Mouse (Mus musculus) limb, embryonic 11.5 days (tissue): Measurements from ENCODE around the gene Celf3. TPM values are rescaled to one million over a fixed set of nuclear protein-coding genes. Genes with fewer than 3 reads are reported as not detected.

Experiments
- ATAC-seq: fragments of 200-750 bp; cut with Nextera tagmentation; 2 replicates; pipeline ENCODE4 v1.8.0; 2017; ENCODE audit warnings: low read depth; ENCODE audit not compliant: insufficient number of reproducible peaks, low FRiP score, low TSS enrichment
- DNase-seq: peaks from one replicate; pipeline ENCODE4 v3.0.0-alpha.2; 2015; ENCODE audit warnings: low spot score
- H3K27ac ChIP-seq: fragments of 300-500 bp; sonication (generic); replicated peaks from 2 replicates; pipeline ENCODE4 v1.5.1; 2014; ENCODE audit warnings: low read depth, mild to moderate bottlenecking, low read length
- H3K27me3 ChIP-seq: fragments of 300-500 bp; sonication (generic); 2 replicates; pipeline ENCODE4 v1.6.1; 2014; ENCODE audit warnings: mild to moderate bottlenecking, low read length, mixed read lengths; ENCODE audit not compliant: control insufficient read depth, insufficient read depth
- H3K36me3 ChIP-seq: fragments of 300-500 bp; sonication (generic); 2 replicates; pipeline ENCODE4 v1.6.1; 2014; ENCODE audit warnings: mild to moderate bottlenecking, low read length, moderate library complexity, mixed read lengths; ENCODE audit not compliant: control insufficient read depth, insufficient read depth
- H3K4me1 ChIP-seq: fragments of 300-500 bp; sonication (generic); 2 replicates; pipeline ENCODE4 v1.6.1; 2014; ENCODE audit warnings: low read length, mixed read lengths; ENCODE audit not compliant: control insufficient read depth, insufficient read depth
- H3K4me2 ChIP-seq: fragments of 300-500 bp; sonication (generic); 2 replicates; pipeline ENCODE4 v1.6.1; 2014; ENCODE audit warnings: low read depth, mild to moderate bottlenecking, moderate library complexity; ENCODE audit not compliant: severe bottlenecking
- H3K4me3 ChIP-seq: fragments of 300-500 bp; sonication (generic); 2 replicates; pipeline ENCODE4 v1.5.1; 2014; ENCODE audit warnings: low read depth, low read length
- H3K9ac ChIP-seq: fragments of 300-500 bp; sonication (generic); 2 replicates; pipeline ENCODE4 v1.6.1; 2014; ENCODE audit warnings: mild to moderate bottlenecking, low read length
- H3K9me3 ChIP-seq: fragments of 300-500 bp; sonication (generic); 2 replicates; pipeline ENCODE4 v1.6.1; 2016; ENCODE audit warnings: low read length; ENCODE audit not compliant: control insufficient read depth
- WGBS: fragments of 180-500 bp; shearing (Covaris S2); extraction: QIAGEN DNeasy Blood & Tissue Kit; methylation state at CpG from one replicate; pipeline ENCODE4 v1.1.7; 2014; 5-methylcytosine and 5-hydroxymethylcytosine counted together
- polyA plus RNA-seq: library from polyadenylated mRNA; unstranded; fragments of >200 nt; fragmentation: Nextera tagmentation; extraction: Ambion mirVana; gene quantifications from 2 replicates; pipeline ENCODE4 v1.2.1, GENCODE M21; 2014

The Celf3 gene
- polyA plus RNA-seq, 1 experiment from 2014 or later = 0.68 TPM

DNA sequence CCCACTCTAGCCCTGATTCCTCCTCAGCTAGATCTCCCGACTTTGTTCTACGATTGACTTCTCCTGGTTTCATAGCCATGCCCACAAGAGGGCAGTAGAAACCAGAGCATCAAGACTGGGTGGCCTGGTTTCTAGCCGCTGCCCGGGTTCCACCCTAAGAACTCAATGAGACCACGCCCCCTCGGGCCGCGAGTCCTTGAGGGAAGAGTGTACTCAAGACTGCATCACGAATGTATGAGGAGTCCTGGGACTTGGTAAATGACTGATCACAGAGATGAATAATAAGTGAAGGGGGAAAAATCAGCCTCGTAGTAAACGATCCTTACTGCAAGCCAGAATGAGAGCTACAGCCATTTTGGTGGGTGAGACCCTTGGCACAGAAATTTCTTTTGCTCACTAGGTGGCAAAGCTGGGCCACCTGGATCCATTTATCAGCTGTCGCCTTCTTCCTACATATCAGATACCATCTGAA, 21.5 kb upstream of the Celf3 start:
- Histone ChIP-seq H3K9me3 (no peaks in the 10 kb centered on the region), H3K27me3 (no peaks in the 10 kb centered on the region), H3K4me3 (peak overlapping the region; percentile 21; the same call in 1 of the 2 replicates), H3K4me2 (peak overlapping the region; percentile 40), H3K4me1 (no peaks in the 10 kb centered on the region), H3K9ac (no peak overlapping the region), H3K27ac (no peak overlapping the region), H3K36me3 (no peaks in the 10 kb centered on the region)
- 2% methylated on average over 12 of the region's 12 CpGs for WGBS
- DNase-seq (peak; percentile 93), ATAC-seq (peak; percentile 82)

DNA sequence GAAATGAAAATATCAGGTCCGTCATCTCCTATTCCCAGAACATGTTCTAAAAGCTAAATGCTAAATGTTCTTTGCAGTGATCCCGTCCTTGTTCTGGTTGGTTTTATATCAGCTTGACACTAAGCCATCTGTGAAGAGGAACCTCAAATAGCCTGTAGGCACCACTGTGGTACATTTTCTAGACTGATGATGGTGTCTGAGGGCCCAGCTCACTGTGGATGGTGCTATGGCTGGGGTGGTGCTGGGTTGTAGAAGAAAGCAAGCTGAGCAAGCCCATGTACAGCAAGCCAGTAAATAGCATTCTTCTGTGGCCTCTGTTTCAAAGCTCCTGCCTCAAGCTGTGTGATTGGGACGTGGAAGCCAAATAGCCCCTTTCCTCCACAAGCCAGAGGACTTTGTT, 21.0 kb upstream of the Celf3 start:
- Histone ChIP-seq H3K4me2 (peak overlapping the region; percentile 40), H3K27me3 (no peaks in the 10 kb centered on the region), H3K36me3 (no peaks in the 10 kb centered on the region), H3K9ac (no peak overlapping the region), H3K4me3 (no peak overlapping the region), H3K9me3 (no peaks in the 10 kb centered on the region), H3K27ac (no peak overlapping the region), H3K4me1 (no peaks in the 10 kb centered on the region)
- 83% methylated on average over 3 of the region's 3 CpGs for WGBS
- ATAC-seq = no peak
- DNase-seq = no peak

DNA sequence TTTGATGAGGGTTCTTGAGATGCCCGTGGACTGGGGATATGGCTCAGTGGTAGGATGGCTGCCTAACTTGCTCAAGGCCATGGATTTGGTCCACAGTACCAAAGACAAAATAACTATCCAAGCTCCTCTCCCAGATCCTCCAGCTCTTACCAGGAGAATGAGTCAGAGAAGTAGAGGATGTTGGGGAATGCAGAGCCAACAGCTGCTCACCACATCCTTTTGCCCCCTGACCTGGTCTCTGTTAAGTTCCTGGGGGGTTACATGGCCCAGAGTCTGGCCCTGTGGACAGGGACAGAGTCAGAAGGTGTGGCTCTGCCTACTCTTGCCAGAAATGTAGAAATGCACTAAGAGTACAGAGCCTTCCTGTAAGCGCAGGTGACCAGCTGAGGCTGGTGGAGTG, 18.3 kb upstream of the Celf3 start:
- no peaks in the 10 kb centered on the region for H3K36me3 ChIP-seq
- no peak overlapping the region for H3K27ac ChIP-seq
- no peak overlapping the region for H3K4me2 ChIP-seq
- ATAC-seq (no peak), DNase-seq (no peak)
- H3K4me3 ChIP-seq = no peak overlapping the region
- 98% methylated on average over 2 of the region's 2 CpGs for WGBS
- H3K9ac ChIP-seq = no peak overlapping the region
- peaks cover 10% of the 10 kb centered on the region for H3K4me1 ChIP-seq
- H3K27me3 ChIP-seq = no peaks in the 10 kb centered on the region
- no peaks in the 10 kb centered on the region for H3K9me3 ChIP-seq

DNA sequence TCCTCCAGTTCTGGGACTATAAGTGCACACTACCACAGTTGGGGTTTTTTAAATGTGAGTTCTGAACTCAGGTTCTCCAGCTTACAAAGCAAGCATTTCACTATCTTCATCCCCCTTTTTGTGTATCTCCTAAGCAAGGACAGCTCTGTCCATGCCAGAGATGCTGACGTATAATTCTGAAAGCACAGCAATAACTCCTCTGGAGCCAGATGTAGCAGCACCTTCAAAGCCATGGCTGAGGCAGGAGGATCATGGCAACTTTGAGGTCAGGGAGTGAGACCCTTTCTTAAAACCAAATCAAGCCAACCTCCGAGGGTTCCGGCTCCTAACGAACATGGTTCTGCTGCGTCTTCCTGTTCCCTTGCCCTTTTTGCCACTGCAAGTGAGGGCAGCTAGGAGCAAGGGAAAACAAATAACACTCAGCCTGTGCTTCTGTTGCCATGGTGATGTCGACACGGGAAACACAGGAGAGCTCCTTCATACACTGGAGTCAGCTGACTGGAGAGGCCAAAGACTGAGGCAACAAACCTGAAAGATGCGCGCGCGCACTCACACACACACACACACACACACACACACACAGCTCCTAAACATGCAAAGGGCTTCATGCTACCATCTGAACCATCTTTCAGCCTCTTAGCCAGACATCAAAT, 14.0 kb upstream of the Celf3 start:
- peak; percentile 40; the same call in 1 of the 2 replicates for ATAC-seq

DNA sequence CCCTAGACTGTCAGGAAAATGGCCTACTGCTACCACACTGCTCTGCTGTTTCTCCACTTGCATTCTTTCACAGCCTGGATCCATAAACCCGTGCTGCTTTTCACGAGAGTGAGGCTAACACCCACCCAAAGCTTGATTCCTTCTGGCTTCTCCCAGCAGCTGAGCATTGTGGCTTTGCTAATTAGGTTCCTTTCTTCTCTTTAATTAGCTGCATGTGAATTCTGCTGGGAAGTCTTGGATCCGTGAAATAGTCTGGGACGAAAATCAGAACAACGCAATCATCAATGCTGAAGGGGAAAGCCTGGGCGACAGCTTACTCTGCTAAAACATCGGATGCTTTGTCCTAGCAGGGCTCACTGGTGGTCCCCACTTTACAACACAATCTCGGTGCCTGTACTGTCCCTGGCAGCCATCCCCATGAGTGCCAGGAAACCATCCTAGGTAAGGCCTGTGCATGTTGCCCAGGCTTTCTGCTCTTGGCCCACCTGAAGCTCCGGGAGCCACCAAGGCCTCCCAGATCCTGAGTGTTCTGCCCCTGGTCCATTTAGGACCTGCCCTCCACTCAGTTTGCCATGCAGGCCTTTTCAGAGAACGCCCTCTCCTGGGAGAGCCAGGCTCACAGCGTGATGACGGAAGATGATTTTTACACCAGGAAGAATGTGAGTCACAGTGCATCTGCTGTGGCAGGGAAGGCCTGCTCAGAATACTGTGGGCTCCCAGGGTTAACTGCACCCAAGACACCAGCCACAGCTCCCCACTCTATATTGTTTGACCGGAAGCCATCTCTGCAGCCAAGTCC, 12.3 kb upstream of the Celf3 start:
- Histone ChIP-seq H3K36me3 (no peaks in the 10 kb centered on the region), H3K9me3 (no peaks in the 10 kb centered on the region), H3K4me1 (peaks cover 11% of the 10 kb centered on the region), H3K4me3 (no peak overlapping the region), H3K4me2 (no peak overlapping the region), H3K27me3 (no peaks in the 10 kb centered on the region), H3K27ac (no peak overlapping the region), H3K9ac (peak overlapping the region; percentile 8; the same call in 1 of the 2 replicates)
- ATAC-seq (no peak), DNase-seq (no peak)
- WGBS = 53% methylated on average over 13 of the region's 13 CpGs

More for the DNA sequence above, 14.0 kb upstream of the Celf3 start:
- peak; percentile 42 for DNase-seq
- H3K27ac ChIP-seq = no peak overlapping the region
- WGBS = 68% methylated on average over 11 of the region's 11 CpGs
- H3K9me3 ChIP-seq = no peaks in the 10 kb centered on the region
- no peak overlapping the region for H3K4me3 ChIP-seq
- H3K4me1 ChIP-seq = peaks cover 11% of the 10 kb centered on the region
- H3K27me3 ChIP-seq = no peaks in the 10 kb centered on the region
- no peak overlapping the region for H3K9ac ChIP-seq
- H3K36me3 ChIP-seq = no peaks in the 10 kb centered on the region
- H3K4me2 ChIP-seq = no peak overlapping the region

DNA sequence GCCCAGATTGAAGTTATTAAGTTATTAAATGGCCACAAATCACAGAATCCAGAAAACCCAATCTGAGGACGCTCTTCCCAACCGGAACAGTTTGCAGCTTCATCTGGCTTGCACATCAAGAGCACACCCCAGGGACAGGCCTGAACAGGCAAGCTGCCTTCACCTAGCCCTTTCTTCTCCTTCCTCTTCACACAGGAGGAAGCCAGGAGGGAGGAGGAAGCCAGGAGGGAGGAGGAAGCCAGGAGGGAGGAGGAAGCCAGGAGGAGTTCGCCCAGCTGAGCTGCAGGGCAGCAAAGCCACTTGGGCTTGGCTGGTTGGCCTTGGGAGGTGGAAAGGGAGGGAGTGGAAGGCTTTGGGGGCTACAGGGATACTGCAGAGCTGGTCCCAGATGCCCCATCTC, 9.2 kb upstream of the Celf3 start:
- Histone ChIP-seq H3K9ac (no peak overlapping the region), H3K4me2 (no peak overlapping the region)

DNA sequence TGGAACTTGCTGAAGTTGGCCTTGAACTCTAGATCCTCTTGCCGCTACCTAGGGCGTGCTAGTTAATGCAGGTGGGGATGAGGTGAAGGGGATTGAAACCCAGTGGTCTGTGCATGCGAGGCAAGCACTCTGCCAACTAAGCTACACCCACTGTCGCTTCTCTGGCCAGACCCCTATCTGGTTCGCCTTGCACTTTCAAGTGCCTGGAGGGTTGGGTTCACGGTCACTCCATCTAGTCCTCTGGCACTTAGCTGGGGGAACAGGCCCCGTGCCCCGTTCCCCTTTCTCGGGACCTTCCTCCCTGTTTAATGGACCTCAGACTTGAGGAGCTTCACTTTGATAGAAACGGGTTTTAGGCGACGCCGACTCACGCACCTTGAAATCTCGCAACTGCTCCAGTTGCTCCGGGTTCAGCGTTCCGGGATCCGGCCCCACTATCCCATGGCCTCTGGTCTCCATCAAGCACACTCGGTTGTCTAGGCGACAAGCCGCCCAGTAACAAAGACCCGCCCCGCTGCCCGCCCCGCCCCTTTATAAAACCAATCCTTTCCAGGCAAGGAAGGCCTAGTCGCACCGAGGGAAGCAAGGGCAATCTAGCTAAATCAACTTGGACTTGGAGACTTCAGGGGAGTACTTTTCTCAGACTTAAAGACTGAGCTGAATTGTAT, 5.5 kb upstream of the Celf3 start:
- 7% methylated on average over 28 of the region's 28 CpGs for WGBS
- no peak overlapping the region for H3K27ac ChIP-seq
- peak overlapping the region; percentile 19; the same call in 1 of the 2 replicates for H3K4me3 ChIP-seq

More for the DNA sequence above, 9.2 kb upstream of the Celf3 start:
- Histone ChIP-seq H3K27ac (no peak overlapping the region), H3K4me1 (peaks cover 14% of the 10 kb centered on the region), H3K36me3 (no peaks in the 10 kb centered on the region), H3K4me3 (no peak overlapping the region), H3K9me3 (no peaks in the 10 kb centered on the region), H3K27me3 (no peaks in the 10 kb centered on the region)
- WGBS = 25% methylated on average over 3 of the region's 3 CpGs
- ATAC-seq (no peak), DNase-seq (no peak)

DNA sequence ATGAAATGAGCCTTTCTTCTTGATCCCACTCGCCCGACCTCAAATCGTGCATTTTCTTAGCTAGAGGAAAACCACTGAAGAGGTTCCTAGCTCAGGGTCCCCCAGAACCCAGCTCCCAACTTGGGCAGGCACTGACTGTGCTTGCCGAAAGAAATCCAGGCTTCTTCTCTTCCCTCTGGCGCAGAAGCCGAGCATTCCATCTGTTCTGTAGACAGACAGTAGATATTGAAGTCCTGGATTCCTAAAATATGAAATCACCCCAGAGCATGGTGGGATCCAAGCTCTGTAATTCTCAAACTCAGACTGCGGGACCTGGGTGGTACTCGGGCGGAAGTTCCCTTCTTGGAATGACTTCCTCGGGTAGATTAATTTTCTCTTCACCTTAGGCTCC, 5.0 kb upstream of the Celf3 start:
- Histone ChIP-seq H3K4me2 (peak overlapping the region; percentile 46; the same call in 1 of the 2 replicates), H3K4me1 (peaks cover 9% of the 10 kb centered on the region; the same call in 1 of the 2 replicates), H3K9me3 (no peaks in the 10 kb centered on the region), H3K27me3 (no peaks in the 10 kb centered on the region), H3K36me3 (no peaks in the 10 kb centered on the region), H3K27ac (no peak overlapping the region), H3K9ac (no peak overlapping the region), H3K4me3 (no peak overlapping the region)
- ATAC-seq (no peak), DNase-seq (no peak)
- WGBS = 49% methylated on average over 10 of the region's 10 CpGs

More for the DNA sequence above, 5.5 kb upstream of the Celf3 start:
- H3K9me3 ChIP-seq = no peaks in the 10 kb centered on the region
- H3K9ac ChIP-seq = no peak overlapping the region
- no peaks in the 10 kb centered on the region for H3K27me3 ChIP-seq
- H3K36me3 ChIP-seq = no peaks in the 10 kb centered on the region
- peak; percentile 86 for ATAC-seq
- peak; percentile 85 for DNase-seq
- H3K4me1 ChIP-seq = peaks cover 9% of the 10 kb centered on the region; the same call in 1 of the 2 replicates
- peak overlapping the region; percentile 46 for H3K4me2 ChIP-seq
